Mouse (Mus musculus): ENCODE data around the gene St3gal4. TPM values are rescaled to one million over a fixed set of nuclear protein-coding genes. Genes with fewer than 3 reads are reported as not detected.
A peak's percentile ranks its signal among the peaks of the same experiment; 100 is the strongest.
"Not testable (repeated sequence)": the region's sequence is repeated elsewhere in the genome, so short reads cannot be mapped to it uniquely, and the experiment has no call there.

Gene St3gal4
- polyA plus RNA-seq (2016; fragmentation: Nextera tagmentation; extraction: Ambion mirVana) = 16.0 and 18.4 TPM in 2 replicates

DNA sequence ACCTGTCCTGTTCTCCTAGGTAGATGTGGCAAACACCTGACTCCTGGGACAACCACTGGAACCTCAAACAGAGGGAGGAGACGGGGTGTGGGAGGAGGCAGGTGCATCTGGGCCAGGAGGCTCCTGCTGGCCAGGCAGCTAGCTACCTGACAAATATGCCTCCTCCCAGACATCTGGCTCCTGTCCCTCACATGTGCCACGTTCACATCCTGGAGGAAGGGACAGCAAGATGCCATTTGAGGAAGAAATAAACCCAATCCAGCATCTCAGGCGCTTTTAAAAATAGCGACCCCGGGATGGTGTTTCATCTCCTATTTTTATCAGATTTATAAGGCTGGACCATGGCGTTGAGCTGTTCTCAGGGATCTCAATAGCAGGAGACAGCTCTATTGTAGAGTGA, at the start of gene St3gal4:
Gene St3gal4, minus strand, starts transcription at position 101 of the 400 bp plus-strand sequence.
- H3K27ac ChIP-seq = peak within 1 kb of the TSS; percentile 93; the same call in 1 of the 2 replicates
- WGBS = 77% methylated on average over 6 of the region's 6 CpGs
- no peaks in the 10 kb centered on the region for H3K9me3 ChIP-seq
- peaks cover 34% of the 10 kb centered on the region for H3K4me1 ChIP-seq
- no peak for DNase-seq (ENCODE audit: low spot score)
- peaks cover 13% of the 10 kb centered on the region; the same call in 1 of the 2 replicates for H3K36me3 ChIP-seq
- H3K4me3 ChIP-seq = no peak within 1 kb of the TSS
- no peaks in the 10 kb centered on the region for H3K27me3 ChIP-seq (ENCODE audit: insufficient read depth, poor library complexity, severe bottlenecking)

- Histone ChIP-seq H3K27me3 (ENCODE audit: insufficient read depth, poor library complexity, severe bottlenecking) (no peaks in the 10 kb centered on the region), H3K4me3 (no peak overlapping the region), H3K9me3 (no peaks in the 10 kb centered on the region), H3K27ac (no peak overlapping the region), H3K36me3 (peaks cover 26% of the 10 kb centered on the region), H3K4me1 (no peaks in the 10 kb centered on the region)
- WGBS = 58% methylated on average over 9 of the region's 9 CpGs
- DNase-seq (ENCODE audit: low spot score) = no peak
These were observed 47.9 kb upstream of the St3gal4 start for GRCm38 (mm10) chr9:35166798-35167635.

GRCm38 (mm10) chr9:35166144-35166797, 47.2 kb upstream of the St3gal4 start:
- 33% methylated on average over 3 of the region's 3 CpGs for WGBS
- no peaks in the 10 kb centered on the region for H3K4me1 ChIP-seq
- H3K9me3 ChIP-seq = no peaks in the 10 kb centered on the region
- H3K27ac ChIP-seq = no peak overlapping the region
- no peaks in the 10 kb centered on the region for H3K27me3 ChIP-seq (ENCODE audit: insufficient read depth, poor library complexity, severe bottlenecking)
- H3K36me3 ChIP-seq = peaks cover 26% of the 10 kb centered on the region
- no peak for DNase-seq (ENCODE audit: low spot score)
- no peak overlapping the region for H3K4me3 ChIP-seq

DNA sequence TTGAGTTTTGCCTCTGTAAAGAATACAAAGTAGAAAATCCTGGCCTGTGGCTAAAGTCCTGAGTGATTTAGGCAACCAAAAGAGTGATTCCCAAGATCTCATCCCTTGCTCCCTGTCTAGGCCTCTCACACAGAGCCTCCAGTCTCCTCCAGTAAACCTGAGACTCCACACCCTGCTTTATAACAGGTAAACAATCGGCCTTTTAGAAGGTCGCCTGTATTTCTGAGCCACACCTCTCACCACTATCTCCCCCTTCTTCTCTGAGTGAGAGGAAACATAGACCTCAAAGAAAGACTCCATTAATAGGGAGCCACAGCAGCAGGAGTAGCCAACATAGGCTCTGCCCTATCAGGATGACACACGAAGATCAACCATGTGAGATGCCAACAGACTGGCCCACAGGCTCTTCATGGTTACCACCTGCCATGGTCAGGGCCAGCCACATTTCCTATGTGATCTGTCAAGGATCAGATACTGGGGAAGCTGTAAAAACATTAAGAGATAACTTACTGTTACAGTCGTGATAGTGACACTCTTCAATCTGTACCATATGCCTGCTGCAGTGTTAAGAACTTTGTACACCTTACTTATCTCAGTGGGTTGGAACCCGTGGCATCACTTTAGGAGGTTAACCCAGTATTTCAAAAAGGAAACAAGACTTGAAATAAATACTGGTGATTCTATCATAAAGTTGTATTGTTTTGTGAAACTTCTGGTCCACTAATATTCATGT, 45.2 kb upstream of the St3gal4 start:
- Histone ChIP-seq H3K27ac (no peak overlapping the region), H3K9me3 (no peaks in the 10 kb centered on the region), H3K36me3 (peaks cover 11% of the 10 kb centered on the region; the same call in 1 of the 2 replicates), H3K4me1 (no peaks in the 10 kb centered on the region), H3K4me3 (no peak overlapping the region), H3K27me3 (ENCODE audit: insufficient read depth, poor library complexity, severe bottlenecking) (no peaks in the 10 kb centered on the region)
- no peak for DNase-seq (ENCODE audit: low spot score)
- WGBS = 65% methylated on average over 5 of the region's 5 CpGs

- Histone ChIP-seq H3K27ac (no peak overlapping the region), H3K27me3 (ENCODE audit: insufficient read depth, poor library complexity, severe bottlenecking) (no peaks in the 10 kb centered on the region), H3K9me3 (no peaks in the 10 kb centered on the region), H3K4me3 (no peak overlapping the region), H3K36me3 (peaks cover 4% of the 10 kb centered on the region; the same call in 1 of the 2 replicates), H3K4me1 (no peaks in the 10 kb centered on the region)
- DNase-seq (ENCODE audit: low spot score) = no peak
- WGBS = 87% methylated on average over 11 of the region's 11 CpGs
These were observed 44.1 kb upstream of the St3gal4 start for GRCm38 (mm10) chr9:35163011-35163690.

DNA sequence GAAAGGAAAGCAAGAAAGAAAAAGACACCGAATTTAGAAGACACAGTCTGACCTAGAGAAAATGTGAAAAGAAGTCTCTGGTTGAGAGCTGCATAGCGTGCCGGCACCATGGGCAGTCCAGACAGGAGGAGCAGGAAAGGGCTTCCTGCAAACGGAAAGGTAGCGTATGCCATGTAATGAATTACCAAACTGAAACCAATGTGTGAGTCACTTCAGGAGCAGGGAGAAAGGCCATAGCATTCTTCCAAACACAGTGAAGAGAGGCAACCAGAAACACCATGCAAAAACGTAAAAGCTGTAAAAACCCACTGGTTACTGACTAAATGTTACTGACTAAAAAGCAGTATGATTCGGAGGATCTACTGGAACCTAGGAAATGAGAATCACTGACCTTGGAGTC, 42.7 kb upstream of the St3gal4 start:
- no peaks in the 10 kb centered on the region for H3K9me3 ChIP-seq
- H3K4me1 ChIP-seq = peaks cover 4% of the 10 kb centered on the region; the same call in 1 of the 2 replicates
- H3K36me3 ChIP-seq = peaks cover 4% of the 10 kb centered on the region; the same call in 1 of the 2 replicates
- WGBS = 89% methylated on average over 7 of the region's 7 CpGs
- DNase-seq (ENCODE audit: low spot score) = no peak
- H3K27me3 ChIP-seq (ENCODE audit: insufficient read depth, poor library complexity, severe bottlenecking) = no peaks in the 10 kb centered on the region
- no peak overlapping the region for H3K4me3 ChIP-seq
- H3K27ac ChIP-seq = no peak overlapping the region

DNA sequence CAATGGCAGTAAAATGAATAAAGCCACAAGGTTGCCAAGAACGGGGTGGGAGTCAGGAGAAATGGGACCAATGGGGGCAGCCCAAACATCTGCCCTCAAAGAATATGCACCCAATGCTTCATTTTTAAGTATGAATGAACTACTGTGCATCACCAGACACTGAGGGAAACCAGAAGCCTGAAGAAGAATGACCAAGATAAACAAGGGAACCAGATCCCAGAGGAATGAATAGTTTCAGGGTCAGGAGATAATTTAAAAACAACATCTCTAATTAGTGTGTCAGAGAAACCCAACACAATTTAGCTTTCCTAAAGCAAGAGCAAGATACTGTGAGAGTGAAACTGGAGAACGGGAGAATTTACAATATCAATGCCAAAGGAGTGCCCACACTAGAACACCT, 41.6 kb upstream of the St3gal4 start:
- H3K27ac ChIP-seq = no peak overlapping the region
- H3K4me3 ChIP-seq = no peak overlapping the region
- WGBS = 59% methylated on average over 2 of the region's 2 CpGs
- no peaks in the 10 kb centered on the region for H3K9me3 ChIP-seq
- H3K36me3 ChIP-seq = peaks cover 4% of the 10 kb centered on the region; the same call in 1 of the 2 replicates
- H3K4me1 ChIP-seq = peaks cover 6% of the 10 kb centered on the region; the same call in 1 of the 2 replicates
- no peak for DNase-seq (ENCODE audit: low spot score)
- no peaks in the 10 kb centered on the region for H3K27me3 ChIP-seq (ENCODE audit: insufficient read depth, poor library complexity, severe bottlenecking)

GRCm38 (mm10) chr9:35158477-35158876, 39.4 kb upstream of the St3gal4 start:
- no peak overlapping the region for H3K27ac ChIP-seq
- H3K27me3 ChIP-seq (ENCODE audit: insufficient read depth, poor library complexity, severe bottlenecking) = no peaks in the 10 kb centered on the region
- DNase-seq (ENCODE audit: low spot score) = no peak
- WGBS = 86% methylated on average over 3 of the region's 3 CpGs
- H3K9me3 ChIP-seq = no peaks in the 10 kb centered on the region
- no peak overlapping the region for H3K4me3 ChIP-seq
- no peaks in the 10 kb centered on the region; the same call in 1 of the 2 replicates for H3K36me3 ChIP-seq
- H3K4me1 ChIP-seq = peaks cover 6% of the 10 kb centered on the region; the same call in 1 of the 2 replicates

- no peaks in the 10 kb centered on the region for H3K36me3 ChIP-seq
- 67% methylated on average over 4 of the region's 4 CpGs for WGBS
- DNase-seq (ENCODE audit: low spot score) = no peak
- H3K9me3 ChIP-seq = no peaks in the 10 kb centered on the region
- H3K4me3 ChIP-seq = no peak overlapping the region
- no peak overlapping the region for H3K27ac ChIP-seq
- no peaks in the 10 kb centered on the region for H3K27me3 ChIP-seq (ENCODE audit: insufficient read depth, poor library complexity, severe bottlenecking)
- H3K4me1 ChIP-seq = peaks cover 6% of the 10 kb centered on the region; the same call in 1 of the 2 replicates
These were observed 37.8 kb upstream of the St3gal4 start for GRCm38 (mm10) chr9:35156862-35157261.

DNA sequence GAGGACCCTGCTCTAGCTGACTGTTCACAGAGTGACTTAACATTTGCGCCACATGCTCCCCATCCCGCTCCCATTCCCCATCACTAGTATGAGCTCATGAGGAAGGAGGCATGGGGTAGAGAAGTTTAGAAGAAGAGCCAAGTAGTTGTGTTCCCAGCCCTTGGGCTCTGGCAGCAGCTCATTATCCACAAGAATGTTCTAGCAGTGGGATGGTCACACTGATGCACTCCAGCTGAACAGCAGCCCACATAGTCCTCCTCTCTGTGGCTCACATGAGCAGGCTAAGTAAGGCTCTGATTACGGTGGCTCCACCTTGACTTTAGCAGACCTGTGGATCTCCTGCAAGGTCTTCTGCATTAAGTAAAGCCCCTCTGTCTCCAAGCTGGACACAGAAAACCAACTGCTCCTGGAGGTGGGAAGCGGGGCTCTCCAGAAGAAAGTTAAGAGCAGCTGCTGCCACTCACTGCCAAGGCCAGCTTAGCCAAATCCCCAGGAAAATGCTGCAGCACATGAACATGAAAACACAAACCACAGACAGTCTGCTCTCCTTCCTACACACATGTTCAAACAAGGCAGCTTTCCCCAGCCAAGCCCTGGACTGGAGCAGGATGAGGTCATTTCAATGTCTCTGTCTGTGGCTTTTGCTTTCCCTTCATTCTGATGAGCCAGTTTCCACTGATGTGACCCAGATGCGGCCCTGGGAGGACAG, 37.1 kb upstream of the St3gal4 start:
- no peak overlapping the region for H3K27ac ChIP-seq

DNA sequence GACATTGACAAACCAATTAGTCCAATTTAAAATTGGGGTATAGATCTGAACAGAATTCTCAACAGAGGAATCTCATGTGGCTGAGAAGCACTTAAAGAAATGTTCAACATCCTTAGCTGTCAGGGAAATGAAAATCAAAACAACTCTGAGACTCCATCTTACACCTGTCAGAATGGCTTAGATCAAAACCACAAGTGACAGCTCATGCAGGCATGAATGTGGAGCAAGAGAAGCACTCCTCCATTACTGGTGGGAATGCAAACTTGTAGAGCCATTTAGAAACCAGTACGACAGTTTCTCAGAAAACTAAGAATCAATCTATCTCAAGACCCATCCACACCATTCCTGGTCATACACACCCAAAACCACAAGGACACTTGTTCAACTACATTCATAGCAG, 33.9 kb upstream of the St3gal4 start:
- H3K9me3 ChIP-seq = no peaks in the 10 kb centered on the region
- peaks cover 6% of the 10 kb centered on the region; the same call in 1 of the 2 replicates for H3K4me1 ChIP-seq
- H3K36me3 ChIP-seq = no peaks in the 10 kb centered on the region
- no peaks in the 10 kb centered on the region for H3K27me3 ChIP-seq (ENCODE audit: insufficient read depth, poor library complexity, severe bottlenecking)
- H3K27ac ChIP-seq = no peak overlapping the region
- WGBS = 85% methylated on average over 1 of the region's 1 CpGs
- DNase-seq (ENCODE audit: low spot score) = no peak
- no peak overlapping the region for H3K4me3 ChIP-seq

More for the DNA sequence above, 37.1 kb upstream of the St3gal4 start:
- Histone ChIP-seq H3K9me3 (no peaks in the 10 kb centered on the region), H3K4me3 (no peak overlapping the region), H3K27me3 (ENCODE audit: insufficient read depth, poor library complexity, severe bottlenecking) (no peaks in the 10 kb centered on the region), H3K36me3 (no peaks in the 10 kb centered on the region), H3K4me1 (peaks cover 6% of the 10 kb centered on the region; the same call in 1 of the 2 replicates)
- WGBS = 89% methylated on average over 5 of the region's 5 CpGs
- DNase-seq (ENCODE audit: low spot score) = no peak

DNA sequence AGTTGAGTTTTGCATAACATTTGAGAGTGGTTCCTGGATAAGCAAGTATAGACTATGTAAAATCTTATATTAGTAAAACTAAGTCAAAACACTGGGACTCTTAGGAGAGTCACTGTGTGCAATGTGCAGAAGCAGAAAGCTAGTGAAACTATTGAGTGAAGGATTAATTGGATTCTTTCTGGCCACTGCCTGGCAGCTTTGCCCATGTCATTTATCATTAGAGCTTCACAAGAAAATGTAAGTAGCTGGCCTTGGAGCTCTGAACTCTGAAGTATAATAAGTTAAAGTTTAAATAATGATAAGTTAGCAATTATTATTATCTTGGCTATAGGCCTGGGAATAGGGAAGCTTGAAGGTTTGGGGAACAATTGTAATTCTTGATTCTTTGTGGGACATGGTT, 29.8 kb upstream of the St3gal4 start:
- not testable (repeated sequence) for H3K27me3 ChIP-seq (ENCODE audit: insufficient read depth, poor library complexity, severe bottlenecking); H3K4me1 ChIP-seq; DNase-seq (ENCODE audit: low spot score); H3K36me3 ChIP-seq; H3K9me3 ChIP-seq; H3K4me3 ChIP-seq; H3K27ac ChIP-seq

Measured in heart, embryonic 10.5 days (tissue).